In genomic region chr19:15947237-15947636, GRCm38 (mm10) we compare ENCODE assay signal across 7 mouse cellular contexts. TPM values are rescaled to one million over a fixed set of nuclear protein-coding genes. Genes with fewer than 3 reads are reported as not detected.
DNase-seq lines count a peak whose midpoint lies in the region; ATAC-seq and TF ChIP-seq lines count a peak whose summit lies in the region.

TSS of gene Psat1 (minus strand) at chr19:15947337.

- no peak within 1 kb of the TSS for H3K27ac ChIP-seq in neural tube, embryonic 11.5 days (ENCODE audit: low read depth, low read length)
- no peak within 1 kb of the TSS for H3K27ac ChIP-seq in embryonic facial prominence, embryonic 12.5 days
- no peak within 1 kb of the TSS for H3K27ac ChIP-seq in hindbrain, postnatal 0 days

- no peak for DNase-seq in neural tube, embryonic 11.5 days (ENCODE audit: low spot score)
- no peak for DNase-seq in neural tube, embryonic 10.5 days (ENCODE audit: extremely low spot score, low spot score)
- no peak for DNase-seq in hindbrain, postnatal 0 days (ENCODE audit: low spot score)
- DNase-seq in yolk sac, embryonic 10.5 days (ENCODE audit: low spot score): no peak

- H3K36me3 ChIP-seq in neural tube, embryonic 11.5 days (ENCODE audit: control insufficient read depth, insufficient read depth, low read length): no peaks in the 10 kb centered on the region
- H3K36me3 ChIP-seq in embryonic facial prominence, embryonic 12.5 days: no peaks in the 10 kb centered on the region
- H3K36me3 ChIP-seq in hindbrain, postnatal 0 days (ENCODE audit: insufficient read depth, low read length): no peaks in the 10 kb centered on the region
- no peaks in the 10 kb centered on the region for H3K36me3 ChIP-seq in megakaryocyte, embryonic 14.5 days (replicated peaks; ENCODE audit: low read length)

- no peak for TF ChIP-seq CTCF in hindbrain, postnatal 0 days (IDR thresholded peaks at IDR 0.05; ENCODE audit: low read depth)

- no peak within 1 kb of the TSS for H3K4me2 ChIP-seq in neural tube, embryonic 11.5 days (ENCODE audit: low read depth)
- no peak within 1 kb of the TSS for H3K4me2 ChIP-seq in embryonic facial prominence, embryonic 12.5 days (replicated peaks)
- H3K4me2 ChIP-seq in hindbrain, postnatal 0 days (ENCODE audit: low read depth, low read length): no peak within 1 kb of the TSS

- no peaks in the 10 kb centered on the region for H3K9me3 ChIP-seq in neural tube, embryonic 11.5 days (ENCODE audit: control insufficient read depth, low read length)
- no peaks in the 10 kb centered on the region for H3K9me3 ChIP-seq in embryonic facial prominence, embryonic 12.5 days
- H3K9me3 ChIP-seq in hindbrain, postnatal 0 days (ENCODE audit: low read length): no peaks in the 10 kb centered on the region
- H3K9me3 ChIP-seq in megakaryocyte, embryonic 14.5 days: no peaks in the 10 kb centered on the region

- WGBS in neural tube, embryonic 11.5 days: 88% methylated on average over 7 of the region's 7 CpGs
- 84% methylated on average over 7 of the region's 7 CpGs for WGBS in embryonic facial prominence, embryonic 12.5 days
- 86% methylated on average over 7 of the region's 7 CpGs for WGBS in hindbrain, postnatal 0 days

- no peaks in the 10 kb centered on the region for H3K4me1 ChIP-seq in neural tube, embryonic 11.5 days (ENCODE audit: control insufficient read depth, insufficient read depth, low read length)
- H3K4me1 ChIP-seq in embryonic facial prominence, embryonic 12.5 days: no peaks in the 10 kb centered on the region
- H3K4me1 ChIP-seq in hindbrain, postnatal 0 days (ENCODE audit: insufficient read depth, low read length): no peaks in the 10 kb centered on the region
- peaks cover 10% of the 10 kb centered on the region for H3K4me1 ChIP-seq in megakaryocyte, embryonic 14.5 days

- H3K4me3 ChIP-seq in neural tube, embryonic 11.5 days (ENCODE audit: low read depth, low read length): no peak within 1 kb of the TSS
- no peak within 1 kb of the TSS for H3K4me3 ChIP-seq in embryonic facial prominence, embryonic 12.5 days
- H3K4me3 ChIP-seq in hindbrain, postnatal 0 days (ENCODE audit: low read length): no peak within 1 kb of the TSS
- H3K4me3 ChIP-seq in megakaryocyte, embryonic 14.5 days (replicated peaks): peak within 1 kb of the TSS; percentile 31

- H3K27me3 ChIP-seq in neural tube, embryonic 11.5 days (ENCODE audit: control insufficient read depth, insufficient read depth, low read length): no peaks in the 10 kb centered on the region
- H3K27me3 ChIP-seq in embryonic facial prominence, embryonic 12.5 days: no peaks in the 10 kb centered on the region
- no peaks in the 10 kb centered on the region for H3K27me3 ChIP-seq in hindbrain, postnatal 0 days (ENCODE audit: insufficient read depth, low read length)
- H3K27me3 ChIP-seq in megakaryocyte, embryonic 14.5 days (replicated peaks): peaks cover 6% of the 10 kb centered on the region

- no peak for ATAC-seq in neural tube, embryonic 11.5 days (ENCODE audit: insufficient read depth, low FRiP score, low TSS enrichment)
- ATAC-seq in embryonic facial prominence, embryonic 12.5 days (ENCODE audit: insufficient number of reproducible peaks, insufficient read depth, low FRiP score, low TSS enrichment): no peak
- ATAC-seq in hindbrain, postnatal 0 days: no peak
- ATAC-seq in cerebellum, adult (ENCODE audit: insufficient number of reproducible peaks, low FRiP score, low TSS enrichment): no peak

- H3K9ac ChIP-seq in neural tube, embryonic 11.5 days (ENCODE audit: low read length): no peak within 1 kb of the TSS
- H3K9ac ChIP-seq in embryonic facial prominence, embryonic 12.5 days: no peak within 1 kb of the TSS
- H3K9ac ChIP-seq in hindbrain, postnatal 0 days (replicated peaks; ENCODE audit: low read length): no peak within 1 kb of the TSS

RNA-seq across cellular contexts. Expression of gene Psat1, which starts in this region (rescaled TPM):
- polyA plus RNA-seq in neural tube, embryonic 11.5 days (2014; fragmentation: Nextera tagmentation; extraction: Ambion mirVana): 112 and 115 TPM in 2 replicates
- 71.3 and 77.0 TPM in 2 replicates for polyA plus RNA-seq in embryonic facial prominence, embryonic 12.5 days (2016; fragmentation: Nextera tagmentation; extraction: Ambion mirVana)
- total RNA-seq in hindbrain, postnatal 0 days (2014; rRNA removed): 84.8 and 96.6 TPM in 2 replicates
- polyA plus RNA-seq in hindbrain, postnatal 0 days (2015; fragmentation: Nextera tagmentation; extraction: Ambion mirVana): 79.8 and 92.3 TPM in 2 replicates
- 13.8 TPM in 1 of 2 replicates, not detected in the other for polyA plus RNA-seq in megakaryocyte, embryonic 14.5 days (2012; ENCODE audit: insufficient read depth, low replicate concordance)
